Mouse (Mus musculus) heart, adult 8-10 months (tissue): ENCODE results near the gene Tusc2. TPM values are rescaled to one million over a fixed set of nuclear protein-coding genes. Genes with fewer than 3 reads are reported as not detected.
"Not testable (repeated sequence)": the region's sequence is repeated elsewhere in the genome, so short reads cannot be mapped to it uniquely, and the experiment has no call there.

Experiments
- DNase-seq: peaks from one replicate; pipeline ENCODE4 v3.0.0; 2022; ENCODE audit warnings: low spot score
- total RNA-seq, 4 experiments: library from RNA; stranded (reverse); gene quantifications; 2 replicates each; pipeline ENCODE4 v1.2.4; 2022

Tusc2 gene
- total RNA-seq, 4 experiments from 2014 or later: 40.0 to 46.9 (median 40.2) TPM

DNA sequence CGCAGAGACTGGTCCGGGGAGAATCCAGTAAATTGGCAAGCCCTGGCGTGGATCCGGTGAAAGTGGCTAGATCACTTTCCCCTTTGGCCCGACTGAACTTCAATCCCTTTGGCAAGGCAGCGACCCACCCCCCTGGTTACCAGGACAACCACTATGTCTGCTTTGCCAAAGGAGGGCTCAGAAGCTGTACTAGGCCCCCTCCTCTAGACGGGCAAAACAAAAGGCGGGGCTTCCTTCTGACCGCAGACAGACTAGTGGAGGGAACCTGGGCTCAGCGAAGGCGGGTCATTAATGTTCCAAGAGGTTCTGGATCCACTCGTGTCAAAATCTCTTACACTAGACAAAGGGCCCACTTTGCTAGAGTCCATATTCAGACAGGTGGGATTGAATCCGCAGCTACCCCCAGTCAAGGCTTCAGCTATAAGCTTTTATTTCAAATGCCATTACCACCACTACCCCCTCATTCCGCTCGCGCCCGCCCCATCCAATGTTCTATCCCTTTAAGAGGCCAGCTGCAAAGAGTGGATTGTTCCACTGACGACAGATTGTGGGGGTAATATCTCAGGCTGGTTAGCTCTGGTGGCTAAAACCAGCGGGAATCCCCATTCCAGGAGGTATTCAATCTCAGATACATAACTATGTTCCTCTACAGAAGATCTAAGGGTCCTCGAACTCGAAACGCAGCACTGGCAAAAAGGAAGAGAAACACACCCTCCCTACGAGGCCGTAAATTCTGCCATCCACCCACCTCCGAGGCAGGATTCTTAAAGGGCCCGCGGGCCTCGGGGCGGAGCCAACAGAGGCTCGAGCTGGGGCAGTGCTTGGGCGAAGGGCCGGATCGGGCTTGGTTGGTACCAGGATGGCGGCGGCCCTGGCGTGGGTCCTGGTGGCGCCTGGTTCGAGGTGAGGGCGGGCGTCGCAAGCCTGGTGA lies 5.5 kb downstream of the Tusc2 start:
- peak; percentile 86 for DNase-seq

DNA sequence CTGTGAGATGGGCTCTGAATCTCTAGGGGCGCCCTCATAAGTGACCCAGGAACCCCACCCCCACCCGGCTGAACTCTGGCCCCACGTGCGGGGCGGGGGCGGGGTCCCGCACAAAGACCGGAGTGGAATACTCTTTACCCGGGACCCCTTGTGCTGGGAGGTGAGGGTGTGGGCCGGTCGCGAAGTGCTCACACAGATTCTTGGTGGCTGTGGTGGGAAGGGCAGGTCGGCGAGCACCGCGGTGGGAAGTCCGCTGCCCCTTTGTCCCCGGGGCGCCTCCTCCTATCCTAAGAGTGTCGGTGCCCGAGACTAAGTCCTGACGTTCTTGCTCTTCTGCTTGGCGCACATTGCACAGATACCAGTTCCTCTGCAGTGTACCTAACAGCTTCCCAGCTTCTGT lies 6.2 kb downstream of the Tusc2 start:
- DNase-seq: no peak

GRCm38 (mm10) chr9:107570016-107570415 lies 7.0 kb downstream of the Tusc2 start:
- DNase-seq: no peak

DNA sequence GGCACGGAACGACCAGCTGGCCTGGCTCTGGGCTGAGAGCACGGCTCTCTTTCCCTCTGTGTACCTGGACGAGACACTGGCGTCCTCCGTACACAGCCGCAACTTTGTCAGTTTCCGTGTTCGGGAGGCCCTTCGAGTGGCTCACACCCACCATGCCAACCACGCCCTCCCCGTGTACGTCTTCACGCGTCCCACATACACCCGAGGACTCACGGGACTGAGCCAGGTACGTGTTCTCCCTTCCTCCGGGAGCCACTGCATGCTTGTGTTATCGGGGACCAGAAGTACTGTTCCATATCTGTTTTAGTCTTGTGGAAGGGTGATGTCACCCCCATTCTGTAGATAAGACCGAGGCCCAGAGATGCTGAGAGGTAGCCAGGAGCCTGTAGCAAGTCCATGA lies 7.8 kb downstream of the Tusc2 start:
- no peak for DNase-seq

GRCm38 (mm10) chr9:107571534-107572326 lies 8.7 kb downstream of the Tusc2 start:
- no peak for DNase-seq

DNA sequence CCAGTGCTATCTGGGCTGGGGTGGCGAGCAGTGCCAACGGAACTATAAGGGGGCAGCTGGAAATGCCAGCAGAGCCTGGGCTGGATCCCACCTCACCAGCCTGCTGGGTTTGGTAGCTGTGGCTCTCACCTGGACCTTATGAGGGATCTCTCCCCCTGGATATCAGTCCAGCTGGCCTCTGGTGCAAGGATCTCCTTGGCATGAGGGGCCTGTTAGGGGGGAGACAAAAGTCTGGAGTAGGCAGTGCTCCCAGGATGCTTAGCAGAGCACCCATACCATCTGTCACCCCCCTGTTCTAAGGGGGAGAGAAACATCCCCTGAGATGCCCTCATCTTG lies 9.2 kb downstream of the Tusc2 start:
- no peak for DNase-seq

GRCm38 (mm10) chr9:107573774-107574173 lies 10.7 kb downstream of the Tusc2 start:
- DNase-seq: not testable (repeated sequence)

DNA sequence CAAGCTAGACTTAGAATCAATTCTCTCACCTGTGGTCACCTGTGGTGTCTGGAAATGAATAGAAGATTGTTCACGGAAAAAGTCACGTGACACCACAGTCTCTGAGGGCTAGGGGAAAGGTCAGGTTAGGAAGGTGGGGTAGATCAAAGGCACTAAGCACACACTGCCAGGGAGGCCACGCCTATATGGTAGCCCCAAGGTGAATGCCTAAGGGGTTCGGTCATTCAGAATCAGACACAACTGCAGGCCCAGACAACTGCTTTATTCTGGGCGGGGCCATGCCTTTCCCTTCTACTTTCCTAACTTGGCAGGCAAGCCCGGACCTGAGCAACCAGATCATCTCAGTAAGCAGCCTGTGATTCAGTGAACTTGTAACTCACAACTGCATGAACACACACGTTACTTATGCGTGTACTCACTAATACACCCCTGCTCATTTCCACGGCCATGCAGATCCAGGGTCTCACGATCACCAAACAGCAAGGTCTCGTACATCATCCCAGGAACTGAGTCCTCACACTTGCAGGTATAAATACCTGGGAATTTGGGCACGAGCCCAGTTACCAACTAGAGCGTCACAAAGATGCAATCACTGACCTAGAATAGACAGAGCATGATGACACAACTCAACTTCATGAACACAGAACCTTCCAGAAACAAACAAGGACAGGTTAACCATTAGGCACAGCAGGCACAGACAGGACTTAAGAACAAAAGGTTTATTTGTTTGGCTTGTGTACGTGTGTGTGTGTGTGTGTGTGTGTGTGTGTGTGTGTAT lies 12.7 kb downstream of the Tusc2 start:
- DNase-seq: no peak

DNA sequence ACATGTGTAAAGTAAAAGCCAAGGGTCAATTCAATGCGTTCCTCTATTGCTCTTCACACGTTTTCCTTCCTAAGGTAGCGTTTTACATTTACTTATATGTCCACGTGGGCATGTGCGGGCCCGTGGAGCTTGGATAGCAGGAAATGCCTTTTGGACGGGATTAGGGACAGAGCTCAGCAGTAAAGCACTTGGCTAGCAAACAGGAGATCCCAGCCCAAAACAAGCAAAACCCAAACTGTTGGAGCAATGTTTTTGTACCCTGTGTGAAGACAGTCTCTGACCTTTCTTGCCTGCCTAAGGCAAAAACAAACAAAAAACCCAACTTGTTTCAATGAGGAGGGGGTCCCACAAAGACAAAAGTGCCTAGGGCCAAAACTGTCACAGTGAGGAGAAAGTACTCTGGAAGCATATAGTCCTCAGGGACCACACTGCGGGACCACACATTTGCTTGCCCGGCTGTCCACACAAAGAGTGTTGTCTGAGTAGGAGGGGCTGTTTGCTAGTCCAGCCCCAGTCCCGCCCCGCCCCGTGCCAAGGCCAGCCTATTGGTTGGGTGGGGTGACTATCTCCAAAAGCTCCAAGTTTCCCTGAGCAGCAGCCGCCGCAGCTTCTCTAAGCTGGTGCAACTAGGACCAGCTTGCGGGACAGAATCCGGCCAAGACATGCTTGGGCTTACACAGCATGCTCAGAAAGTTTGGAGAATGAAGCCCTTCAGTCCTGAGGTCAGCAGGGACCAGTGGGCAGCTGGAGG lies 13.5 kb downstream of the Tusc2 start, which contains the start of gene Hyal1:
Gene Hyal1 (plus strand): TSS at position 571 of the 751 bp plus-strand sequence.
- DNase-seq: peak; percentile 83

DNA sequence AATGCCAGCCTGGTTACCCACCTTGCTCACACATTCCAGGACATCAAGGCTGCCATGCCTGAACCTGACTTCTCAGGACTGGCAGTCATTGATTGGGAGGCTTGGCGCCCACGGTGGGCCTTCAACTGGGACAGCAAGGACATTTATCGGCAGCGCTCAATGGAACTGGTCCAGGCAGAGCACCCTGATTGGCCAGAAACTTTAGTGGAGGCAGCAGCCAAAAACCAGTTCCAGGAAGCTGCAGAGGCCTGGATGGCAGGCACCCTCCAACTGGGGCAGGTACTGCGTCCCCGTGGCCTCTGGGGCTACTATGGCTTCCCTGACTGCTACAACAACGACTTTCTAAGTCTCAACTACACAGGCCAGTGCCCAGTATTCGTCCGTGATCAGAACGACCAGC lies 14.8 kb downstream of the Tusc2 start:
- no peak for DNase-seq

- no peak for DNase-seq
Measured at GRCm38 (mm10) chr9:107578587-107578986, 15.5 kb downstream of the Tusc2 start, which contains the start of gene Naa80. Naa80 (plus strand) TSS chr9:107578887.

DNA sequence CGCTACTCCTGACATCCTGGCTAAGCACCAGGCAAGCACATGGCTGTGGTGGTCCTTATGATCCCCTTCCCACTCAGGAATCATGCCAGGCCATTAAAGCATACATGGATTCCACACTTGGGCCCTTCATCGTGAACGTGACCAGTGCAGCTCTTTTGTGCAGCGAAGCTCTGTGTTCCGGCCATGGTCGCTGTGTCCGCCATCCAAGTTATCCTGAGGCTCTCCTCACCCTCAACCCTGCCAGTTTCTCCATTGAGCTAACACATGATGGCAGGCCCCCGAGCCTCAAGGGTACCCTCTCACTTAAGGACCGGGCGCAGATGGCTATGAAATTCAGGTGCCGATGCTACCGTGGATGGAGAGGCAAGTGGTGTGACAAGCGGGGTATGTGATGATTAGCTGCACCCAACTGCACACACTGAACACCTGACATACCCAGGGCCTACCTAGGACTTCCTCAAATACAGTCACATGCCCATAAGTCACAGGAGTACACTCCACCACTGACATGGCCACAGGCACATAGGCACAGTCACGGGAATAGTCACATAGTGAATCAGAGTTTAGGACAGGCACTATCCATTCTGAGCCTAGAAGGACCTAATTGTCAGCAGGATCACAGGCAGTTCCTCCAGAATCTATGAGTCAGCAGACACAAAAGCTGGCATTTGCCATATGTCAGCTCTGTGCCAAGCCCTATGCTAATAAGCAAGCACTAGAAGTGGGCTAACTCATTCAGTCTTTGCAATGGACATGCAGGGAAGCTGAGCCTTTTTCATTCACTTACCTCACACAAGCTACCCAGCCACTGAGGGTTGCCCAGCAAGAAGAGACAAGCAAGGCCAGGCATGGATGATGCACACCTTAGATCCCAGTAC lies 16.2 kb downstream of the Tusc2 start:
- no peak for DNase-seq

- DNase-seq: peak; percentile 92
Measured at GRCm38 (mm10) chr9:107580501-107581317, 17.7 kb downstream of the Tusc2 start, which contains the start of gene Hyal3. Hyal3 (plus strand) TSS chr9:107580818.

GRCm38 (mm10) chr9:107581584-107581983 lies 18.5 kb downstream of the Tusc2 start:
- DNase-seq: no peak

- no peak for DNase-seq
Measured at GRCm38 (mm10) chr9:107582509-107583062, 19.5 kb downstream of the Tusc2 start.

DNA sequence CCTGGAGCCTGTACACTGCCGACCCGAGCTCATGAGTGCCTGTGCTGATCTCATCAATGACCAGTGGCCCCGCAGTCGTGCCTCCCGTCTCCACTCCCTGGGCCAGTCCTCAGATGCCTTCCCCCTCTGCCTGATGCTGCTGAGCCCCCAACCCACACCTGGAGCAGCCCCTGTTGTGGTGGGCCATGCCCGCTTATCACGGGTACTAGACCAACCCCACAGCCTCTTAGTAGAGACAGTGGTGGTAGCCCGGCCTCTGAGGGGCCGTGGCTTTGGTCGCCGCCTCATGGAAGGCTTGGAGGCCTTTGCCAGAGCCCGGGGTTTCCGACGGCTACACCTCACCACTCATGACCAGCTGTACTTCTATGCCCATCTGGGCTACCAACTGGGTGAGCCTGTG lies 20.1 kb downstream of the Tusc2 start:
- no peak for DNase-seq

- DNase-seq: no peak
Measured at GRCm38 (mm10) chr9:107586504-107586903, 23.4 kb downstream of the Tusc2 start.

- DNase-seq: peak; percentile 98
Measured at GRCm38 (mm10) chr9:107586974-107587832, 24.1 kb downstream of the Tusc2 start, which contains the start of gene Ifrd2. Ifrd2 (plus strand) TSS chr9:107587642.
